Mouse (Mus musculus): ENCODE results near the gene Ccdc103.

Ccdc103 gene

GRCm38 (mm10) chr11:102880585-102881313 lies at the start of gene Ccdc103, which contains the start of gene Eftud2:
Gene Ccdc103, plus strand, starts transcription at chr11:102881204.
Gene Eftud2, minus strand, starts transcription at chr11:102880985.
- WGBS: under 1% methylated on average over 62 of the region's 62 CpGs

- WGBS: 58% methylated on average over 18 of the region's 18 CpGs
These were observed 48.2 kb upstream of the Ccdc103 start for GRCm38 (mm10) chr11:102832700-102833297.

GRCm38 (mm10) chr11:102834219-102834618 lies 46.8 kb upstream of the Ccdc103 start:
- 90% methylated on average over 10 of the region's 10 CpGs for WGBS

- WGBS: 64% methylated on average over 4 of the region's 4 CpGs
These were observed 45.5 kb upstream of the Ccdc103 start, which contains the start of gene Higd1b for GRCm38 (mm10) chr11:102835549-102835948. Gene Higd1b, plus strand, starts transcription at chr11:102835849.

- 90% methylated on average over 9 of the region's 9 CpGs for WGBS
These were observed 44.9 kb upstream of the Ccdc103 start for GRCm38 (mm10) chr11:102836146-102836545.

GRCm38 (mm10) chr11:102837385-102837784 lies 43.6 kb upstream of the Ccdc103 start:
- 89% methylated on average over 1 of the region's 1 CpGs for WGBS

- WGBS: 88% methylated on average over 2 of the region's 2 CpGs
These were observed 42.9 kb upstream of the Ccdc103 start for GRCm38 (mm10) chr11:102838126-102838525.

GRCm38 (mm10) chr11:102838616-102839150 lies 42.3 kb upstream of the Ccdc103 start:
- 76% methylated on average over 9 of the region's 9 CpGs for WGBS

- WGBS: 92% methylated on average over 10 of the region's 10 CpGs
These were observed 35.1 kb upstream of the Ccdc103 start for GRCm38 (mm10) chr11:102845926-102846325.

GRCm38 (mm10) chr11:102851883-102852282 lies 29.1 kb upstream of the Ccdc103 start:
- 71% methylated on average over 5 of the region's 5 CpGs for WGBS

GRCm38 (mm10) chr11:102855941-102856340 lies 25.1 kb upstream of the Ccdc103 start:
- WGBS: 89% methylated on average over 6 of the region's 6 CpGs

- 80% methylated on average over 11 of the region's 11 CpGs for WGBS
These were observed 22.1 kb upstream of the Ccdc103 start for GRCm38 (mm10) chr11:102858951-102859350.

- WGBS: 49% methylated on average over 8 of the region's 8 CpGs
These were observed 21.1 kb upstream of the Ccdc103 start for GRCm38 (mm10) chr11:102859933-102860332.

- WGBS: 14% methylated on average over 4 of the region's 4 CpGs
These were observed 16.7 kb upstream of the Ccdc103 start for GRCm38 (mm10) chr11:102864272-102864671.

- WGBS: 35% methylated on average over 7 of the region's 7 CpGs
These were observed 6.1 kb upstream of the Ccdc103 start for GRCm38 (mm10) chr11:102874801-102875334.

- WGBS: 50% methylated on average over 2 of the region's 2 CpGs
These were observed 1.4 kb upstream of the Ccdc103 start for GRCm38 (mm10) chr11:102879558-102879957.

GRCm38 (mm10) chr11:102881314-102882198 lies 552 bp downstream of the Ccdc103 start:
- 7% methylated on average over 13 of the region's 13 CpGs for WGBS

GRCm38 (mm10) chr11:102884616-102885219 lies 3.7 kb downstream of the Ccdc103 start, which contains the start of gene Fam187a:
Gene Fam187a, plus strand, starts transcription at chr11:102885169.
- WGBS: 59% methylated on average over 10 of the region's 10 CpGs

- 78% methylated on average over 5 of the region's 5 CpGs for WGBS
These were observed 6.4 kb downstream of the Ccdc103 start for GRCm38 (mm10) chr11:102887433-102887832.

GRCm38 (mm10) chr11:102888135-102888534 lies 7.1 kb downstream of the Ccdc103 start:
- WGBS: 22% methylated on average over 3 of the region's 3 CpGs

- 83% methylated on average over 5 of the region's 5 CpGs for WGBS
These were observed 9.1 kb downstream of the Ccdc103 start for GRCm38 (mm10) chr11:102890096-102890495.
